Mouse (Mus musculus) common myeloid progenitor, adult 5-6 weeks (primary cell): ENCODE measurements around the gene Tmem51. TPM values are rescaled to one million over a fixed set of nuclear protein-coding genes. Genes with fewer than 3 reads are reported as not detected.
A peak's percentile ranks its signal among the peaks of the same experiment; 100 is the strongest.

Experiments used
- ATAC-seq: replicated peaks from 2 replicates; pipeline ENCODE4 v1.8.0; 2016; ENCODE audit warnings: low read depth, mild to moderate bottlenecking, moderate TSS enrichment, inconsistent platforms; ENCODE audit not compliant: poor library complexity, severe bottlenecking
- total RNA-seq: library from RNA; stranded (forward); fragments of 200-1000, 187-1606 nt; gene quantifications from 2 replicates; pipeline ENCODE4 v1.2.3, GENCODE M21; 2017

The Tmem51 gene
- total RNA-seq, 1 experiment from 2014 or later, result 0.41 TPM

- ATAC-seq, result no peak
Observed at GRCm38 (mm10) chr4:142037897-142038296, 46.2 kb downstream of the Tmem51 start.

- peak; percentile 70 for ATAC-seq
Observed at GRCm38 (mm10) chr4:142028533-142028932, 55.6 kb downstream of the Tmem51 start.

GRCm38 (mm10) chr4:142026965-142027364 lies 57.1 kb downstream of the Tmem51 start:
- ATAC-seq, result no peak

DNA sequence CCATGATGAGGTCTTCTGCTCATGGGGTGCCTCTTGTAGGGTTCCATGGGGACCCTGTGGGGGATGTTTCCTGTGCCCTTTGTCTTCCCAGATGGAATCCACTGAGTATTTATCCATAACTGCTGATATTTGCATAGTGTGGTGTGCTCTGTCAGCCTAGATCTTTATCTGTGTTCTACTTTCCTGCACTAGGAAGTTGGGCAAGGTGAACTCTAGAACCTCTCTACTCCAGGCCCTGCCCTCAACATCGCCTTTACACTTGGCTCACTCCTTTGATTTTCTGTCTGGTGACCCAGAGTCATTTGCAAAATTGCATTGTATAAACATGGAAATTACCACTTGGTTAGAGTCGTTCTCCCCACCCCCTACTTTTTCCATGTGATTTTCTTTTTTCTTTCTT lies 59.6 kb downstream of the Tmem51 start:
- no peak for ATAC-seq

GRCm38 (mm10) chr4:142023166-142023565 lies 60.9 kb downstream of the Tmem51 start:
- ATAC-seq, result peak; percentile 84

DNA sequence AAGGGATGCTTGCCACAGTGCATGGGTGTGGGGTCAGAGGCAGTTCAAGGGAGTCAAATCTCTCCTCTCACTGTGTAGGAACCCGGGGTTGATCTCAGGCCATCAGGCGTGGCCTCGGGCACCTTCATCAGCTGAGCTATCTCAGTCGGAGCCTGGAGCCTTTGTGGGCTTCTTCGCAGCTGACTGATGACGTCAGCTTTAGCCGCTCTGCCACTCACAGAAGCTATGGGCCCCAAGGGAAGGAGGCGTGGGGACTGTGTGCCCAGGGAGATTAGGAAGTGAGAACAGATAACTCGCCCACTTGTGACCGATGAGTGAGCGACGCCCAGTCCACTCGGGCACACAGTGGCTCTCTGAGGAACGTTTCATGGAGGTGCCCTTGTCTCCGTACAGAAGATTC lies 66.4 kb downstream of the Tmem51 start:
- ATAC-seq, result peak; percentile 76

DNA sequence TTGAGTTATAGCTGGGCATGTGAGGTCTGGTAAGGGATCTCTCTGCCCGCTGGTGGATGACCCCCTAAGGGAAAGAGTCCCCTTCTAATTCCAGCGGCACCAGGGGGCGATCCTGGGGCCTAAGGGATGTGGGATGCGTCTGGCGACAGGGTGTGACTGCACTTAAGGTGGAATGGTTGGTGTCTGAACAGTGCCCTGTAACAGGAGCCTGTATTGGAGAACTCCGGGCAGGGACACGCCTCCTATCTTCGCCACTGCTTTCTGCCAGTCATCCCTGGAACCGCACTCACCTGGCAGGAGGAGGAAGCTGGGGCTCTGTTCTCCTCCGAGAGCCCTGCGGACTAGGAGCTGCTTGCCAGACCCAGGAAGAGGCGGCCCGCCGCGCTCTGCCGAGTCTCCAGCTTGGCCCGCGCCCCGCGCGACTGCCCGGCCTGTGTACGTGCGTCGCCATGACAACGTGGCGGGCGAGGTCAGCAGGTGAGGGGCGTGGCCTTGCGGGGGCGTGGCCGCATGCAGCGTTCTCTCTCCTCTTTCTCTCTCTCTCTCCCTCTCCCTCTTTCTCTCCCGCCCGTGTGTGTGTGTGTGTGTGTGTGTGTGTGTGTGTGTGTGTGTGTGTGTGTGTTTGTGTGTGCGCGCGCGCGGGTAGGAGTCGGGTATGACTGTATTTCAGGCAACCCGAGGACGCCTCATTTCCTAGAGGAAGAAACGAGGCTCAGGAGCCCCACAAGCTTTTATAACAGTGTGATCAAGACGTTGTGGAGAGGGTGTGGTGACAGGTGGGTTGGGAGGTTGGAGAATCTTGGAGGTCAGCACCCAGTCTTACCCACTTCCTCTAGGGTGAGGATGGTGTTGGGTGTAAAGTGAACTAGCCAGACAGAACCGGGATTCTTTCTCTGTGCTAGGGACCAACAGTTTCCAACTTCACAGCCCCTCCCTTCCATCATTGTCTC lies 69.2 kb downstream of the Tmem51 start, which contains the start of gene Fhad1:
TSS of gene Fhad1 (minus strand) at position 424 of the 950 bp plus-strand sequence.
- ATAC-seq, result peak; percentile 67

DNA sequence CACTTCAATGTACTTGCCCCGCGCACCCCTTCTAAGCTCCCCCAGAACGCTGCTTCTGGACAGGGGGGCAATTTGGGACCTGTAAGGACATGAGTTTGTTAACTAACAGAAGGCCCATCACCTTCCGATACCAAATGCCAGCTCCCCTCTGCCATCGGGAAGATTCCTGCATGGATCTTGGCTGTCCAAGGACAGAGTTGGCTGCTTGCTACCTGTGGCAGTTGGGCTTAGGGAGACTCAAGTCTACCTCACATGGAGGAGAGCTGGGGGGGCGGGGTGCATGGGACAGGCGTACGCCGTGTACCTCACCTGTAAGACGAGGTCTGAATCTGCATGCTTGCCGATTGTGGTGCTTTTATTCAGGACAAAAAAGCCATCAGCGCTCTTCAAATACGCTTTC lies 72.9 kb downstream of the Tmem51 start:
- no peak for ATAC-seq

DNA sequence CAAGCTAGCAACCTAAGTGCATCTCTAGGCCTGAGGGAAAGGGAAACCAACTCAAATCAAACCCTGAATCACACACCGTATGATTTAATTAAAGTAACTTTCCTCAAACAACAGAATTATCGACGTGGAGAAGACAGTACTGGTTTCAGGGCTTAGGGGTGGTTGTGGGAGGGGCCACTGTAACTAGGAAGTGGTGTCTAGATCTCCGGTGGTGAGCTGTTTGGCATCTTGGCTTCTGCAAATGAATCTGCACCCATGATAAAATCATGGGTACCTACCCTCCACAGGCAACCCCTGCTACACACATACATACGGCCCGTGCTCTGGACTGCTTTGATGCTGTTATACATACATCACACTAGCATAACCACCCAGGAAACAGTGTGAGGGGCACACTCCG lies 73.7 kb downstream of the Tmem51 start:
- peak; percentile 61 for ATAC-seq

DNA sequence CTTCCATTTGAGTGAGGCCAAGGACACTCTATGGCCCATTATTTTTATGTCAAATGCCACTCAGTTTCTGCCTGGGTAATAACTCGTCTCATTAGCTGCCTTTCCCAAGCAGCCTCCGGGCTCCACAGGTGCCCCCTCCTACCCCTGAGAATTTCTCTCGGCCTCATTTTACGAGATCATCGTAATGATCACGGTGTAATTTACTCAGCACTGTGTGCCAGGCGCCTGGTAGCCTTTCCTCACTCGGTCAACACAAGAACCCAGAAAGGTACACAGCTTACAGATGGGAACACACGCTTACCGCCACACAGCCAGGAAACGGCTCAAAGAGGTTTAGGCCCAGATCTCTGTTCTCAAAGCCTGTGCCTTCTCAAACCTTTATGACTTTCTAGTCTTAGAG lies 75.9 kb downstream of the Tmem51 start:
- ATAC-seq, result no peak

GRCm38 (mm10) chr4:142000581-142000980 lies 83.5 kb downstream of the Tmem51 start:
- ATAC-seq, result no peak

DNA sequence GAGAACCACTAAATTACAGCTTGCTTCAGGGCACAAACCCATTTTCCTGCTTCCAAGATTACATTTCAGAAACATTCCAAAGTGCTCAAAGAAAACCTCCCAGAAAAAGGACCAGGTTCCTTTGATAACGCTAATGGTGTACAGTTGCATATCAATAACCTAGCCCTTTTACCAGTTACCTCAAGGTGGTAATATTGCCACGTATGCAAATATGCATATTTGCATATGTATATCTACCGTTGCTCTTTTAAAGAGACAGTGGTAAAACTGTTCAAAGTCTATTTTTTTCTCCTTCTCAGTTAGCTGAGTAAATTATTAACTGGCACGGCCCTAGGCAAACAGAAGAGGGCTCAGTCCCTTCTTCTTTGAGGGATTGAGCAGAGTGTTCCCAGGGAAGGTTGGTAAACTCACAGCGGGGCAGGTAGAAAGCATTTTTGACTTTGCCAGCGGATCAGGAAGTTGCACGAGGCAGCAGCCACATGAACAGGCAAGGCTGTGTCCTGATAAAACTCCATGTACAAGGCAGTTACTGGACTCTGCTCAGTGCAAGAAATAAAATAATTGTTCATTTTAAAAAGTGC lies 84.5 kb downstream of the Tmem51 start:
- no peak for ATAC-seq

DNA sequence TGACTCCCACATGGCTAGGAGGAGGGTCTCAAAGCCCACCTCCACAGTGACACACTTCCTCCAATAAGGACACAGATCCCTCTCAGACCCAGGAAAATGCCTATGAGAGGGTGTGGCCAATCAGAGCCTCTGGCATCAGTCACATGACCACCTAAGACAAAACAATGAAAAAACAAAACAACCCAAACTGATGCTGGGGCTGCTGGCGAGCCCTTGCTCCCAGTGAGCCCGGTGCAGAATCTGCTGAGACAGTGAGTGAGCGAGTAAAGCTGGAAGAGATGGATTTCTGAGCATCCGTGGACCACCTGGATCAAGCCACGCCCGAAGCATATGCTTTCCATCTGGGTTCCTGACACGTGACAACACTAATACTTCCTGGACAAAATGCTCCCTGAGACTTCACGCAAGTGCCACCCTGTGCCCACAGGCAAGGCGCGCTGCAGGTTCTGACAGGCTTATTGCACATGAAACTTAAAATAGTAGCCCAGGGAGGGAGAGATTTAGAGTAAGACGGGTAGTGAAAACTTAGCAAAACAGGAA lies 85.8 kb downstream of the Tmem51 start:
- peak; percentile 9; the same call in 1 of the 2 replicates for ATAC-seq

DNA sequence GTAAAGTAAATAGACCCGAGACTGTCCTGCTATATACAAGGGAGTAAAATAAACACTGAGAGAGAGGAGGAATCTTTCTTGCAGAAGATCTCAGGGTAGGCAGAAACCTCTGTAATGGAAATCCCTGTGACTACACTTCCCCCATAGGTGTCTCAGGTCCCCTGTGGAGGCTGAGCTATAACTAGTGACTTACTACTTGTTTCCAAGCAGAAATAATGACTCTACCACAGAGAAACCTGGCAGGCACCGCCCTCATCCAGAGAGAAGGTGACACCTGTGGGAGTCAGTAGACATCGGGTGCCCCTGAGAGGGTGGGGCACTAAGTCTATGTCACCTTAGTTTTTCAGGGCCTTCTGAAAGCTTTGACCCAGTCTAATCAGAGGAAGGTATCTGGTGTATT lies 87.2 kb downstream of the Tmem51 start:
- no peak for ATAC-seq

- ATAC-seq, result no peak
Observed at GRCm38 (mm10) chr4:141996086-141996485, 88.0 kb downstream of the Tmem51 start.

GRCm38 (mm10) chr4:141994062-141994471 lies 90.0 kb downstream of the Tmem51 start:
- ATAC-seq, result peak; percentile 86

DNA sequence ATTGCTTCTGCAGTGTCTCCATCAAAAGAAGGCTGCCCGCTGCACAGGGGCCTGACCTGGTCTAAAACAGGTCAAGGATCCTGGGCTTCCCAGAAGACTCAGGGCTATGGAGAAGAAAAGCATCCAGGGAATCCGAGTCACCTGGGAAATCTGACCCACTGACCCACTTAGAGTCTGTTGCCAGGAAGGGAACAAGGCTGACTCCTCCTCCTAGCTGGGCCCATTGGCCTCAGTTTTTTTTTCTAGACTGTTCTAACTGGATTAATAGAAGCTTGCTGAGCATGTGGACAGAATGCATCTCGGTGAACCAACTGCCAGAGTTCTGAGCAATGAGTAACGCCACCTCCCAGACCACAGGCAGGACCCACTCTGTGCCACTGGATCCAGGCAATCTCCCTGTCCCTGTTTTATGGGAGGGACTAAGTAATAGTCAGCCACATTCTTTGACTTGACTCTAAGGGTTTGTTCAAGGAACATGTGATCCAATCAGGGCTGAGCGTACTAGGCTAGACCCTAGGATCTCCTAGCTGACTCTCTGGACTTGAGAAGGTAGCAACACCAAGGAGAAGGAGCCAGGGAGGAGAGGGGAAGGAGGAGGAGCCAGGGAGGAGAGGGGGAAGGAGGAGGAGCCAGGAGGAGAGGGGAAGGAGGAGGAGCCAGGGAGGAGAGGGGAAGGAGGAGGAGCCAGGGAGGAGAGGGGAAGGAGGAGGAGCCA lies 90.6 kb downstream of the Tmem51 start:
- ATAC-seq, result peak; percentile 27

- no peak for ATAC-seq
Observed at GRCm38 (mm10) chr4:141992530-141993204, 91.4 kb downstream of the Tmem51 start.

- peak; percentile 57 for ATAC-seq
Observed at GRCm38 (mm10) chr4:141988178-141988577, 95.9 kb downstream of the Tmem51 start.

DNA sequence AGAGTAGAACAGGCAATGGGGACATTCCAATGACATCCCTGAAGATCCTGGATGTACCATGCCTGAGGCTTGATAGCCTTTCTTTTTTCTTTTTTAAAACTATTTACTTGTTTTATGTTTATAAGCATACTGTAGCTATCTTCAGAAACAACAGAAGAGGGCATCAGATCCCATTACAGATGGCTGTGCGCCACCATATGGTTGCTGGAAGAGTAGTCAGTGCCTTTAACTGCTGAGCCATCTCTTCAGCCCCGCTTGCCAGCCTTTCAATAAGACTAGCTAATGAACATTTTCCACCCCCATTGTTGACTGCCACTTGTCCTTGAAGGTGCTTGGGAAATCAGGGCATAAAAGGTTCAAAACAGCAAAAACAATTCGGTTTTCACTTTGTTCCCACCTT lies 100.4 kb downstream of the Tmem51 start:
- no peak for ATAC-seq
